Mouse (Mus musculus) lung, embryonic 15.5 days (tissue): ENCODE results near the gene Lrit2. TPM values are rescaled to one million over a fixed set of nuclear protein-coding genes. Genes with fewer than 3 reads are reported as not detected.

Experiments used
- ATAC-seq: fragments of 200-750 bp; cut with Nextera tagmentation; 2 replicates; pipeline ENCODE4 v1.8.0; 2017; ENCODE audit warnings: moderate number of reproducible peaks, borderline replicate concordance; ENCODE audit not compliant: low FRiP score, low TSS enrichment; ENCODE audit errors: extremely low read depth
- H3K27ac ChIP-seq: fragments of 300-500 bp; sonication (generic); 2 replicates; pipeline ENCODE4 v1.5.1; 2015; ENCODE audit warnings: moderate library complexity, mild to moderate bottlenecking, inconsistent platforms
- H3K27me3 ChIP-seq: fragments of 300-500 bp; sonication (generic); 2 replicates; pipeline ENCODE4 v1.6.1; 2015; ENCODE audit warnings: inconsistent platforms
- H3K36me3 ChIP-seq: fragments of 300-500 bp; sonication (generic); 2 replicates; pipeline ENCODE4 v1.6.1; 2015; ENCODE audit warnings: inconsistent platforms
- H3K4me1 ChIP-seq: fragments of 300-500 bp; sonication (generic); 2 replicates; pipeline ENCODE4 v1.6.1; 2015; ENCODE audit warnings: inconsistent platforms
- H3K4me2 ChIP-seq: fragments of 300-500 bp; sonication (generic); 2 replicates; pipeline ENCODE4 v1.6.1; 2015; ENCODE audit warnings: inconsistent platforms, mild to moderate bottlenecking, moderate library complexity
- H3K4me3 ChIP-seq: fragments of 300-500 bp; sonication (generic); 2 replicates; pipeline ENCODE4 v1.5.1; 2015; ENCODE audit warnings: mild to moderate bottlenecking, inconsistent platforms
- H3K9ac ChIP-seq: fragments of 300-500 bp; sonication (generic); 2 replicates; pipeline ENCODE4 v1.6.1; 2015; ENCODE audit warnings: inconsistent platforms
- H3K9me3 ChIP-seq: fragments of 300-500 bp; sonication (generic); 2 replicates; pipeline ENCODE4 v1.6.1; 2016; ENCODE audit warnings: inconsistent platforms
- WGBS: fragments of 180-500 bp; shearing (Covaris S2); methylation state at CpG from one replicate; pipeline ENCODE4 v1.1.7; 2015; 5-methylcytosine and 5-hydroxymethylcytosine counted together
- polyA plus RNA-seq: library from polyadenylated mRNA; unstranded; fragments of >200 nt; fragmentation: Nextera tagmentation; extraction: Ambion mirVana; gene quantifications from 2 replicates; pipeline ENCODE4 v1.2.1, GENCODE M21; 2015

The Lrit2 gene
- polyA plus RNA-seq, 1 experiment from 2014 or later, result not detected

DNA sequence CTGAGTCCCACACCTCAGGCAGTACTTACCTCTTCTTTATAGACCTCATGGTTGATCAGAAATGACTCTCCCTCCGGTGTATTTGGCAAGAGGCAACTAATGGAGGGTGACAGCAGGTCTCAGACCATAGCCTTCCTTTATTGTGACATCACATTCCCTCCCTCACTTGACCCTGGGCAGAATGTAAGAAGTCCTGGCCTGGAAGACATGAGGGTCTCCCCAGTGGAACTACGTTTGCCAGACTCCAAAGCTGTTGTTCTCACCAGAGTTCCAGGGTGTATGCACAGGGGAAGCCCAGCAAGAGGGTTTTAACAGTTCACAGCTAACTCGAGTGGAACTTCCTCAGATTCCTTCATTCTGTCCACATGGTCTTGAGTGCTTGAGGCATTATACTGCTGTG, 46.2 kb downstream of the Lrit2 start, which contains the start of gene 2610528A11Rik:
Gene 2610528A11Rik, minus strand, starts transcription at position 101 of the 400 bp plus-strand sequence.
- ATAC-seq, result no peak
- H3K9me3 ChIP-seq, result no peaks in the 10 kb centered on the region
- 50% methylated on average over 3 of the region's 3 CpGs for WGBS
- H3K27ac ChIP-seq, result no peak within 1 kb of the TSS
- H3K4me3 ChIP-seq, result no peak within 1 kb of the TSS
- no peak within 1 kb of the TSS for H3K9ac ChIP-seq
- no peaks in the 10 kb centered on the region for H3K4me1 ChIP-seq
- no peaks in the 10 kb centered on the region for H3K36me3 ChIP-seq
- H3K27me3 ChIP-seq, result no peaks in the 10 kb centered on the region
- H3K4me2 ChIP-seq, result no peak within 1 kb of the TSS

- no peak overlapping the region for H3K9ac ChIP-seq
- WGBS, result 95% methylated on average over 4 of the region's 4 CpGs
- no peak overlapping the region for H3K4me3 ChIP-seq
- no peaks in the 10 kb centered on the region for H3K27me3 ChIP-seq
- H3K36me3 ChIP-seq, result peaks cover 20% of the 10 kb centered on the region
- ATAC-seq, result no peak
- H3K27ac ChIP-seq, result no peak overlapping the region
- H3K9me3 ChIP-seq, result no peaks in the 10 kb centered on the region
- no peaks in the 10 kb centered on the region for H3K4me1 ChIP-seq
- no peak overlapping the region for H3K4me2 ChIP-seq
Observed at GRCm38 (mm10) chr14:37119233-37119632, 51.5 kb downstream of the Lrit2 start.

Other genes with a start within 250 kb of the Lrit2 start
- 36.6 and 38.6 TPM in 2 replicates for gene Ccser2, start 99.2 kb upstream of the Lrit2 start, polyA plus RNA-seq
- gene Rgr, start 19.0 kb upstream of the Lrit2 start, polyA plus RNA-seq, result not detected in 2 replicates
- gene Lrit1, start 13.1 kb upstream of the Lrit2 start, polyA plus RNA-seq, result not detected in 2 replicates
- 0.06 and 0.11 TPM in 2 replicates for gene Cdhr1, start 30.4 kb downstream of the Lrit2 start, polyA plus RNA-seq
- gene 2610528A11Rik, start 46.1 kb downstream of the Lrit2 start, polyA plus RNA-seq, result 0.82 and 1.4 TPM in 2 replicates
- gene Ghitm, start 67.3 kb downstream of the Lrit2 start, polyA plus RNA-seq, result 224 and 227 TPM in 2 replicates